Mouse (Mus musculus): ENCODE measurements at regions not wholly inside any gene's neighbourhood (a gene's known extent, or its start where the extent isn't known, plus 50 kb on each side); places are given as distances from the start of the nearest gene placed in this dataset.

DNA sequence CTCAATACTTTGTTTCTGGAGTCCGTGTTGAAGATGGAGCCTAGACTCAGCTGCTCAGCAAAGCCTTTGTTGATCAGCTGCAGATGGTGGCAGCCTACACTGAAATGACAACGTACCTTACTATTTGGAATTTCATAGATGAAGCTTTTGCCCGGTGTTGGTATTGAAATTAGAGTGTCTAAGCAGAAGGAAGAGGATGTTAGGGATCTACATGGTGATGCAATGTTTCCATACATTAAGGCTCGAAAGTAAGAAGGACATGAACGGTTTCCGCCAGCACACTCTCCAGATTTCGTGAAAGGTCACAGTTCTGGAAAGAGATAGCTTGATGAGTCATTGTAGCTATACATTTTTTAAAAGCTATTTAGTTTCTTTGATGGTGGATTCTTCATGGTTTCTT is 412.9 kb upstream of the Actbl2 start:
- TF ChIP-seq CTCF (IDR thresholded peaks at IDR 0.05; ENCODE audit: insufficient read depth, low read depth, low read length) (no peak), POLR2A (IDR thresholded peaks at IDR 0.05; ENCODE audit: insufficient read depth, low read depth, low read length) (no peak)
